20 mouse cellular contexts compared by ENCODE assay signal in the genomic region with DNA sequence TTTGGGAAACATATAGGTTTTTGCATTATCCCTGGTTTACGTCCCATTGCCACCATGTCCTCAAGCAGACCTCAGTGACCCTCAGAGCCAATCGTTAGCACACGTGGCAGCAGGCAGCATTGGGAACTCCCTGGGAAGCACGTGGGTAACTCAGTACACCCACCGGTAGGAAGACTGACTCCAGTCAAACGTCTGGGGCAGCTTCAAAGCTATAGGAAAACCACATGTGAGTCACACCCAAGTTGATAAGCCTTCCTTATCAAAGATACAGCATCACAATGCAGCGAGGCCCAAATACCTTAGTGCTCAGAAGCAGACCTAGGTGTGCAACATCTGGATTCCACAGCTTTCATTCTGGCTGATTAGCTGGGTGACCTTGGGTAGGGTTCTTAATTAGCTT.
"Had no signal": no experiment of that assay in that cellular context is flagged by ENCODE, and none has a peak within 500 bp of the region (broad histone marks: within the 10 kb centered on the region; RNA-seq: fewer than 3 reads in every experiment).

No protein-coding gene starts in this region.

- H3K4me2 ChIP-seq: limb, embryonic 13.5 days; liver, embryonic 12.5 days; liver, embryonic 15.5 days; lung, embryonic 15.5 days; midbrain, embryonic 11.5 days; neural tube, embryonic 12.5 days had no signal

- DNase-seq: kidney, adult 18-20 months; kidney, adult 9 months; kidney, postnatal 14 days; kidney, postnatal 4 days; liver; lung, adult 18-20 months; lung, postnatal 10 days; lung, postnatal 36 days; midbrain, embryonic 14.5 days; right cerebral cortex, postnatal 4 days; thymus, postnatal 25 days had no signal

- H3K36me3 ChIP-seq: limb, embryonic 10.5 days; limb, embryonic 13.5 days; neural tube, embryonic 12.5 days had no signal

- H3K4me3 ChIP-seq: limb, embryonic 10.5 days; limb, embryonic 13.5 days; liver, embryonic 12.5 days; liver, embryonic 15.5 days; lung, embryonic 15.5 days; megakaryocyte, embryonic 14.5 days; neural tube, embryonic 12.5 days had no signal

- H3K27ac ChIP-seq: limb, embryonic 10.5 days; limb, embryonic 13.5 days; liver, embryonic 12.5 days; liver, embryonic 15.5 days; lung, embryonic 15.5 days; neural tube, embryonic 12.5 days had no signal

- H3K9me3 ChIP-seq: limb, embryonic 10.5 days; limb, embryonic 13.5 days; liver, embryonic 12.5 days; liver, embryonic 15.5 days; lung, embryonic 15.5 days; megakaryocyte, embryonic 14.5 days; neural tube, embryonic 12.5 days had no signal

- H3K4me1 ChIP-seq: neural tube, embryonic 12.5 days had no signal

- H3K9ac ChIP-seq: limb, embryonic 13.5 days; liver, embryonic 12.5 days; liver, embryonic 15.5 days; lung, embryonic 15.5 days; neural tube, embryonic 12.5 days had no signal

- H3K27me3 ChIP-seq: limb, embryonic 13.5 days; liver, embryonic 12.5 days; liver, embryonic 15.5 days; lung, embryonic 15.5 days; megakaryocyte, embryonic 14.5 days; neural tube, embryonic 12.5 days had no signal

- ATAC-seq: intestine, embryonic 16.5 days; liver, embryonic 12.5 days had no signal
